Mouse (Mus musculus) MEL (cell line): ENCODE measurements at regions not wholly inside any gene's neighbourhood (a gene's known extent, or its start where the extent isn't known, plus 50 kb on each side); places are given as distances from the start of the nearest gene placed in this dataset.

Source experiments
- CHD2 ChIP-seq: IDR thresholded peaks from 2 replicates; pipeline ENCODE4 v1.6.1; 2011; ENCODE audit warnings: low read length, improper control_type of control experiment
- POLR2AphosphoS2 ChIP-seq: IDR thresholded peaks from 2 replicates; pipeline ENCODE4 v1.6.1; 2011; ENCODE audit warnings: low read length, improper control_type of control experiment
- USF2 ChIP-seq, 2 experiments: IDR thresholded peaks; 2 replicates each; pipeline ENCODE4 v1.6.1; 2011 to 2012; ENCODE audit warnings: improper control_type of control experiment in 2 of 2, low read length in 2 of 2, borderline replicate concordance in 1 of 2, inconsistent platforms in 1 of 2, low read depth in 1 of 2, mild to moderate bottlenecking in 1 of 2; ENCODE audit not compliant: insufficient read depth in 1 of 2
- ZC3H11A ChIP-seq: IDR thresholded peaks from 2 replicates; pipeline ENCODE4 v1.6.1; 2012; ENCODE audit warnings: low read depth, mild to moderate bottlenecking, inconsistent platforms, low read length, improper control_type of control experiment

GRCm38 (mm10) chr13:16769848-16770422 is 758.3 kb downstream of the Inhba start:
- no peak for TF ChIP-seq USF2 (IDR thresholded peaks at IDR 0.05; ENCODE audit: borderline replicate concordance in 1 of 2, insufficient read depth in 1 of 2, low read depth in 1 of 2, low read length in 2 of 2)
- no peak for TF ChIP-seq CHD2
- TF ChIP-seq ZC3H11A: no peak
- no peak for TF ChIP-seq POLR2AphosphoS2
